Mouse (Mus musculus): ENCODE data around the gene Alpk1. TPM values are rescaled to one million over a fixed set of nuclear protein-coding genes. Genes with fewer than 3 reads are reported as not detected.
A peak's percentile ranks its signal among the peaks of the same experiment; 100 is the strongest.

Alpk1 gene
- polyA plus RNA-seq, 1 experiment from 2014 or later = 1.2 TPM

- no peak overlapping the region for H3K27ac ChIP-seq (replicated peaks)
- no peaks in the 10 kb centered on the region for H3K36me3 ChIP-seq
- peak overlapping the region; percentile 53 for H3K4me3 ChIP-seq
- peaks cover 74% of the 10 kb centered on the region for H3K27me3 ChIP-seq (replicated peaks)
- H3K9me3 ChIP-seq = no peaks in the 10 kb centered on the region
- peak overlapping the region; percentile 81 for H3K4me2 ChIP-seq
- no peak overlapping the region for H3K9ac ChIP-seq
- no peak for ATAC-seq (ENCODE audit: extremely low read depth, insufficient number of reproducible peaks, low FRiP score, low TSS enrichment)
- under 1% methylated on average over 36 of the region's 36 CpGs for WGBS
- peaks cover 27% of the 10 kb centered on the region for H3K4me1 ChIP-seq
Measured at GRCm38 (mm10) chr3:127625296-127625695, 155.0 kb downstream of the Alpk1 start.

Other genes starting within 250 kb of the Alpk1 start
- gene Larp7, start 227.2 kb downstream of the Alpk1 start, polyA plus RNA-seq (2015; fragmentation: Nextera tagmentation; extraction: Ambion mirVana) = 50.9 and 53.7 TPM in 2 replicates
- 6.8 and 8.1 TPM in 2 replicates for gene Zgrf1, start 227.0 kb downstream of the Alpk1 start, polyA plus RNA-seq (2015; fragmentation: Nextera tagmentation; extraction: Ambion mirVana)
- not detected in 2 replicates for gene Neurog2, start 147.4 kb downstream of the Alpk1 start, polyA plus RNA-seq (2015; fragmentation: Nextera tagmentation; extraction: Ambion mirVana)
- gene Tifa, start 9.3 kb upstream of the Alpk1 start, polyA plus RNA-seq (2015; fragmentation: Nextera tagmentation; extraction: Ambion mirVana) = 3.0 and 3.3 TPM in 2 replicates
- gene Ap1ar, start 57.0 kb upstream of the Alpk1 start, polyA plus RNA-seq (2015; fragmentation: Nextera tagmentation; extraction: Ambion mirVana) = 27.5 and 30.5 TPM in 2 replicates
- 6.9 and 9.0 TPM in 2 replicates for gene Fam241a, start 115.8 kb upstream of the Alpk1 start, polyA plus RNA-seq (2015; fragmentation: Nextera tagmentation; extraction: Ambion mirVana)

Measured in heart, embryonic 13.5 days (tissue).